Mouse (Mus musculus) ovary, adult 10 weeks (tissue): ENCODE data around the gene Coq6. TPM values are rescaled to one million over a fixed set of nuclear protein-coding genes. Genes with fewer than 3 reads are reported as not detected.

Experiments used
- polyA plus RNA-seq: library from polyadenylated mRNA; stranded (reverse); fragments of 350-450 nt; fragmentation: Illumina TruSeq; extraction: RNeasy Lipid Tissue Mini Kit (QIAGEN cat#74804); gene quantifications from one replicate; pipeline ENCODE4 v1.2.3, GENCODE M21; 2014

The Coq6 gene
- 2.8 TPM for polyA plus RNA-seq

GRCm38 (mm10) chr12:84361555-84362489, at the start of gene Coq6, which contains the start of gene Fam161b:
Gene Coq6 (plus strand): TSS chr12:84361657.
Gene Fam161b (minus strand): TSS chr12:84361833.

GRCm38 (mm10) chr12:84316721-84317621, 44.5 kb upstream of the Coq6 start, which contains the start of gene Zfp410:
Gene Zfp410 (plus strand): TSS chr12:84316852.

GRCm38 (mm10) chr12:84408819-84409507, 47.5 kb downstream of the Coq6 start, which contains the start of the genes Entpd5 and Bbof1:
Gene Entpd5 (minus strand): TSS chr12:84409029.
Gene Bbof1 (plus strand): TSS chr12:84409071.

GRCm38 (mm10) chr12:84416834-84417604, 55.6 kb downstream of the Coq6 start, which contains the start of gene Rnf113a2:
Gene Rnf113a2 (plus strand): TSS chr12:84417196.

Other genes with a start within 250 kb of the Coq6 start
- 53.8 TPM for gene Dnal1, start 247.3 kb upstream of the Coq6 start, polyA plus RNA-seq
- 0.31 TPM for gene Pnma1, start 213.2 kb upstream of the Coq6 start, polyA plus RNA-seq
- gene Elmsan1, start 142.8 kb upstream of the Coq6 start, polyA plus RNA-seq, result 11.2 TPM
- 60.1 TPM for gene Ptgr2, start 76.4 kb upstream of the Coq6 start, polyA plus RNA-seq
- gene Zfp410, start 44.8 kb upstream of the Coq6 start, polyA plus RNA-seq, result 35.3 TPM
- gene Fam161b, start 176 bp downstream of the Coq6 start, polyA plus RNA-seq, result 5.4 TPM
- gene Entpd5, start 47.4 kb downstream of the Coq6 start, polyA plus RNA-seq, result 30.4 TPM
- gene Bbof1, start 47.4 kb downstream of the Coq6 start, polyA plus RNA-seq, result 17.8 TPM
- gene Rnf113a2, start 55.5 kb downstream of the Coq6 start, polyA plus RNA-seq, result 10.6 TPM
- gene Aldh6a1, start 89.3 kb downstream of the Coq6 start, polyA plus RNA-seq, result 228 TPM
- gene Lin52, start 89.8 kb downstream of the Coq6 start, polyA plus RNA-seq, result 23.8 TPM
- not detected for gene Vsx2, start 208.1 kb downstream of the Coq6 start, polyA plus RNA-seq